Mouse (Mus musculus) embryo, embryonic 11 days (tissue): ENCODE measurements around the gene Ncln.

Experiments used
- DNase-seq: peaks from one replicate; pipeline ENCODE4 v3.0.0-alpha.2; 2015

Ncln gene

GRCm38 (mm10) chr10:81510246-81510810, 14.1 kb upstream of the Ncln start:
- DNase-seq, result no peak

GRCm38 (mm10) chr10:81507691-81508489, 11.7 kb upstream of the Ncln start:
- DNase-seq, result no peak

- DNase-seq, result no peak
Measured at GRCm38 (mm10) chr10:81507095-81507494, 10.9 kb upstream of the Ncln start.

GRCm38 (mm10) chr10:81505016-81505664, 8.9 kb upstream of the Ncln start:
- DNase-seq, result no peak

- peak; percentile 83 for DNase-seq
Measured at GRCm38 (mm10) chr10:81502658-81503057, 6.5 kb upstream of the Ncln start.

- DNase-seq, result no peak
Measured at GRCm38 (mm10) chr10:81501863-81502262, 5.7 kb upstream of the Ncln start.

GRCm38 (mm10) chr10:81500032-81500431, 3.8 kb upstream of the Ncln start, which contains the start of gene S1pr4:
S1pr4 (minus strand) TSS chr10:81500132.
- DNase-seq, result no peak

- DNase-seq, result no peak
Measured at GRCm38 (mm10) chr10:81499250-81499901, 3.2 kb upstream of the Ncln start.

- DNase-seq, result no peak
Measured at GRCm38 (mm10) chr10:81498316-81499249, 2.4 kb upstream of the Ncln start.

- no peak for DNase-seq
Measured at GRCm38 (mm10) chr10:81497401-81498270, 1.4 kb upstream of the Ncln start.

GRCm38 (mm10) chr10:81496969-81497368, 777 bp upstream of the Ncln start:
- no peak for DNase-seq

- no peak for DNase-seq
Measured at GRCm38 (mm10) chr10:81495616-81496263, 452 bp downstream of the Ncln start.

GRCm38 (mm10) chr10:81495151-81495550, 1.0 kb downstream of the Ncln start:
- no peak for DNase-seq

GRCm38 (mm10) chr10:81494260-81495041, 1.7 kb downstream of the Ncln start:
- DNase-seq, result no peak

- no peak for DNase-seq
Measured at GRCm38 (mm10) chr10:81493601-81494220, 2.5 kb downstream of the Ncln start.

GRCm38 (mm10) chr10:81492606-81493240, 3.5 kb downstream of the Ncln start:
- DNase-seq, result no peak

- DNase-seq, result no peak
Measured at GRCm38 (mm10) chr10:81491018-81491417, 5.2 kb downstream of the Ncln start.

GRCm38 (mm10) chr10:81489941-81490340, 6.3 kb downstream of the Ncln start:
- DNase-seq, result no peak

- DNase-seq, result no peak
Measured at GRCm38 (mm10) chr10:81488081-81488480, 8.1 kb downstream of the Ncln start.
